In the genomic region with DNA sequence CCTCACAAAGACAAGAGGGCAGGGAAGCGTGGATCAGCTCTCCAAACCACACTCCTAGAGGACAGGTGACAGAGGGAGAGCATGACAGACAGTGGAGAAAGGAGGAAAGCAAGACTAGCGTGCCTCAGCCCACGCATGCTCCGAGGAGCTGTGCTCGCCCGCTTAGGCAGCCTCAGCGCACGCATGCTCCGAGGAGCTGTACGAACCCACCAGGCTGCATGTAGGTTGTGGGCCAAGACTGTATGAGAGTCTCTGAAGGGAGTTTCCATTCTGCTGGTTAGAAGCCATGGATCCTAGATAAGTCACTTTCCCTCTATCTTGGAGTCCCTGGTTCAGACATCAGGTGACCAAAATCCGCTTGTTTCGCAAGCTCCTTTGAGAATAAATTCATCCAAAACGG, we compare ENCODE assay signal across 8 mouse cellular contexts. TPM values are rescaled to one million over a fixed set of nuclear protein-coding genes. Genes with fewer than 3 reads are reported as not detected.
DNase-seq lines count a peak whose midpoint lies in the region; ATAC-seq and TF ChIP-seq lines count a peak whose summit lies in the region.

No protein-coding gene starts in this region.

- peak; percentile 20 to 26 for DNase-seq in layer of hippocampus, postnatal 36 days
- no peak for DNase-seq in layer of hippocampus, adult 9-10 months (ENCODE audit: low spot score)
- peak; percentile 74 for DNase-seq in hindbrain, embryonic 14.5 days (ENCODE audit: low spot score)
- DNase-seq in liver, postnatal 0 days = no peak
- no peak for DNase-seq in gastrocnemius, postnatal 25 days
- no peak for DNase-seq in lung, adult 18-20 months

- no peaks in the 10 kb centered on the region for H3K36me3 ChIP-seq in embryonic facial prominence, embryonic 12.5 days
- no peaks in the 10 kb centered on the region for H3K36me3 ChIP-seq in hindbrain, embryonic 14.5 days (replicated peaks; ENCODE audit: control insufficient read depth, insufficient read depth)
- H3K36me3 ChIP-seq in liver, postnatal 0 days (replicated peaks; ENCODE audit: insufficient read depth, low read length) = no peaks in the 10 kb centered on the region
- H3K36me3 ChIP-seq in stomach, embryonic 15.5 days = no peaks in the 10 kb centered on the region

- TF ChIP-seq EP300 in liver, postnatal 0 days (IDR thresholded peaks at IDR 0.05; ENCODE audit: low read depth) = no peak

- TF ChIP-seq CTCF in liver, postnatal 0 days (IDR thresholded peaks at IDR 0.05; ENCODE audit: low read depth) = no peak

- H3K27me3 ChIP-seq in embryonic facial prominence, embryonic 12.5 days = peaks cover 22% of the 10 kb centered on the region
- no peaks in the 10 kb centered on the region for H3K27me3 ChIP-seq in hindbrain, embryonic 14.5 days (ENCODE audit: control insufficient read depth, insufficient read depth, low read length)
- peaks cover 19% of the 10 kb centered on the region; the same call in 1 of the 2 replicates for H3K27me3 ChIP-seq in liver, postnatal 0 days (ENCODE audit: insufficient read depth, low read length)
- H3K27me3 ChIP-seq in stomach, embryonic 15.5 days (replicated peaks) = no peaks in the 10 kb centered on the region

- H3K27ac ChIP-seq in embryonic facial prominence, embryonic 12.5 days = no peak overlapping the region
- peak overlapping the region; percentile 83 for H3K27ac ChIP-seq in hindbrain, embryonic 14.5 days
- H3K27ac ChIP-seq in liver, postnatal 0 days (ENCODE audit: low read depth) = no peak overlapping the region
- no peak overlapping the region for H3K27ac ChIP-seq in stomach, embryonic 15.5 days

- peak overlapping the region; percentile 43 for H3K4me2 ChIP-seq in embryonic facial prominence, embryonic 12.5 days (replicated peaks)
- peak overlapping the region; percentile 48 for H3K4me2 ChIP-seq in hindbrain, embryonic 14.5 days (replicated peaks)
- peak overlapping the region; percentile 60 for H3K4me2 ChIP-seq in liver, postnatal 0 days (ENCODE audit: low read depth, low read length)
- peak overlapping the region; percentile 31 for H3K4me2 ChIP-seq in stomach, embryonic 15.5 days

- 11% methylated on average over 13 of the region's 13 CpGs for WGBS in embryonic facial prominence, embryonic 12.5 days
- WGBS in hindbrain, embryonic 14.5 days = 3% methylated on average over 13 of the region's 13 CpGs
- WGBS in liver, postnatal 0 days (ENCODE audit: insufficient replicate concordance) = 13% methylated on average over 13 of the region's 13 CpGs
- 36% methylated on average over 13 of the region's 13 CpGs for WGBS in stomach, embryonic 15.5 days

- H3K9me3 ChIP-seq in embryonic facial prominence, embryonic 12.5 days = peaks cover 6% of the 10 kb centered on the region; the same call in 1 of the 2 replicates
- no peaks in the 10 kb centered on the region for H3K9me3 ChIP-seq in hindbrain, embryonic 14.5 days (ENCODE audit: control insufficient read depth, low read length)
- no peaks in the 10 kb centered on the region for H3K9me3 ChIP-seq in liver, postnatal 0 days (ENCODE audit: low read length)
- no peaks in the 10 kb centered on the region for H3K9me3 ChIP-seq in stomach, embryonic 15.5 days

- peak; percentile 54 for ATAC-seq in embryonic facial prominence, embryonic 12.5 days (ENCODE audit: insufficient number of reproducible peaks, insufficient read depth, low FRiP score, low TSS enrichment)
- peak; percentile 87 for ATAC-seq in hindbrain, embryonic 14.5 days (ENCODE audit: low FRiP score)
- no peak for ATAC-seq in liver, postnatal 0 days
- no peak; the same call in 1 of the 2 replicates for ATAC-seq in stomach, embryonic 15.5 days (ENCODE audit: insufficient read depth, low FRiP score, low read depth)

- H3K9ac ChIP-seq in embryonic facial prominence, embryonic 12.5 days = no peak overlapping the region
- H3K9ac ChIP-seq in hindbrain, embryonic 14.5 days = peak overlapping the region; percentile 61
- no peak overlapping the region for H3K9ac ChIP-seq in liver, postnatal 0 days (replicated peaks)
- no peak overlapping the region for H3K9ac ChIP-seq in stomach, embryonic 15.5 days

- H3K4me1 ChIP-seq in embryonic facial prominence, embryonic 12.5 days = peaks cover 6% of the 10 kb centered on the region; the same call in 1 of the 2 replicates
- H3K4me1 ChIP-seq in hindbrain, embryonic 14.5 days (replicated peaks; ENCODE audit: control insufficient read depth, insufficient read depth, low read length) = peaks cover 20% of the 10 kb centered on the region
- H3K4me1 ChIP-seq in liver, postnatal 0 days (ENCODE audit: insufficient read depth) = 0 out of 2 replicates have a peak, but pooled peaks cover 3% of the 10 kb centered on the region
- H3K4me1 ChIP-seq in stomach, embryonic 15.5 days = no peaks in the 10 kb centered on the region

- peak overlapping the region; percentile 17 for H3K4me3 ChIP-seq in embryonic facial prominence, embryonic 12.5 days
- peak overlapping the region; percentile 21 for H3K4me3 ChIP-seq in hindbrain, embryonic 14.5 days (replicated peaks; ENCODE audit: low read length)
- peak overlapping the region; percentile 18; the same call in 1 of the 2 replicates for H3K4me3 ChIP-seq in liver, postnatal 0 days (ENCODE audit: low read depth, low read length)
- 0 out of 2 replicates have a peak overlapping the region, but pooled peaks have one; percentile 6 for H3K4me3 ChIP-seq in stomach, embryonic 15.5 days (replicated peaks)

RNA-seq across cellular contexts. Expression of a gene that starts 29.8 kb away (rescaled TPM):
- total RNA-seq in layer of hippocampus, postnatal 36 days (2021) = 10 to 100 TPM; 39.8 to 42.8 TPM
- 9.5 and 10.4 TPM in 2 replicates for polyA plus RNA-seq in embryonic facial prominence, embryonic 12.5 days (2016; fragmentation: Nextera tagmentation; extraction: Ambion mirVana)
- 35.1 and 37.9 TPM in 2 replicates for polyA plus RNA-seq in hindbrain, embryonic 14.5 days (2014; fragmentation: Nextera tagmentation; extraction: Ambion mirVana)
- 0.13 and 0.14 TPM in 2 replicates for polyA plus RNA-seq in liver, postnatal 0 days (2015; fragmentation: Nextera tagmentation; extraction: Ambion mirVana)
- polyA plus RNA-seq in stomach, embryonic 15.5 days (2015; fragmentation: Nextera tagmentation; extraction: Ambion mirVana) = 6.1 and 7.2 TPM in 2 replicates
- 1 to 10 TPM; 6.0 to 6.3 TPM for total RNA-seq in gastrocnemius, postnatal 25 days (2021)

RNA-seq across cellular contexts. Expression of a gene that starts 40.2 kb away (rescaled TPM):
- total RNA-seq in layer of hippocampus, postnatal 36 days (2021) = 100 to 1,000 TPM; 103 to 108 TPM
- polyA plus RNA-seq in embryonic facial prominence, embryonic 12.5 days (2016; fragmentation: Nextera tagmentation; extraction: Ambion mirVana) = 56.4 and 59.9 TPM in 2 replicates
- polyA plus RNA-seq in hindbrain, embryonic 14.5 days (2014; fragmentation: Nextera tagmentation; extraction: Ambion mirVana) = 96.6 and 102 TPM in 2 replicates
- polyA plus RNA-seq in liver, postnatal 0 days (2015; fragmentation: Nextera tagmentation; extraction: Ambion mirVana) = 8.2 and 10.7 TPM in 2 replicates
- 41.8 and 44.7 TPM in 2 replicates for polyA plus RNA-seq in stomach, embryonic 15.5 days (2015; fragmentation: Nextera tagmentation; extraction: Ambion mirVana)
- 100 to 1,000 TPM; 131 to 163 TPM for total RNA-seq in gastrocnemius, postnatal 25 days (2021)

Comparison
In these comparisons a context has a peak if more than half of its experiments do, and no peak if none do; other contexts are left out.
1. DNase-seq: peak in layer of hippocampus, postnatal 36 days (2 of 2) and hindbrain, embryonic 14.5 days (single experiment); none in layer of hippocampus, adult 9-10 months (single experiment), liver, postnatal 0 days (single experiment), gastrocnemius, postnatal 25 days (single experiment) and lung, adult 18-20 months (0 of 2).
2. ATAC-seq: peak in embryonic facial prominence, embryonic 12.5 days (single experiment) and hindbrain, embryonic 14.5 days (single experiment); none in liver, postnatal 0 days (single experiment) and stomach, embryonic 15.5 days (single experiment).
3. Peak in every context shown above with its lines, with median percentiles within 50 percentile points of each other: H3K4me2 ChIP-seq and H3K4me3 ChIP-seq.